Mouse (Mus musculus): Measurements from ENCODE around the gene H6pd.

GRCm38 (mm10) chr4:149953621-149954481, 55.0 kb downstream of the H6pd start:
- TF ChIP-seq CTCF (IDR thresholded peaks at IDR 0.05; ENCODE audit: extremely low read depth, insufficient read depth, low read length) (no peak), POLR2A (IDR thresholded peaks at IDR 0.05; ENCODE audit: extremely low read depth, insufficient read depth, low read length) (no peak)
